Mouse (Mus musculus) c-Kit-positive CD71-positive TER-119-negative erythroid progenitor cells, embryonic 14.5 days (primary cell): ENCODE measurements at regions not wholly inside any gene's neighbourhood (a gene's known extent, or its start where the extent isn't known, plus 50 kb on each side); places are given as distances from the start of the nearest gene placed in this dataset.
"Not testable (repeated sequence)": the region's sequence is repeated elsewhere in the genome, so short reads cannot be mapped to it uniquely, and the experiment has no call there.

ENCODE experiments used
- DNase-seq: peaks from one replicate; pipeline ENCODE4 v3.0.0-alpha.2; 2013; ENCODE audit warnings: low read depth

DNA sequence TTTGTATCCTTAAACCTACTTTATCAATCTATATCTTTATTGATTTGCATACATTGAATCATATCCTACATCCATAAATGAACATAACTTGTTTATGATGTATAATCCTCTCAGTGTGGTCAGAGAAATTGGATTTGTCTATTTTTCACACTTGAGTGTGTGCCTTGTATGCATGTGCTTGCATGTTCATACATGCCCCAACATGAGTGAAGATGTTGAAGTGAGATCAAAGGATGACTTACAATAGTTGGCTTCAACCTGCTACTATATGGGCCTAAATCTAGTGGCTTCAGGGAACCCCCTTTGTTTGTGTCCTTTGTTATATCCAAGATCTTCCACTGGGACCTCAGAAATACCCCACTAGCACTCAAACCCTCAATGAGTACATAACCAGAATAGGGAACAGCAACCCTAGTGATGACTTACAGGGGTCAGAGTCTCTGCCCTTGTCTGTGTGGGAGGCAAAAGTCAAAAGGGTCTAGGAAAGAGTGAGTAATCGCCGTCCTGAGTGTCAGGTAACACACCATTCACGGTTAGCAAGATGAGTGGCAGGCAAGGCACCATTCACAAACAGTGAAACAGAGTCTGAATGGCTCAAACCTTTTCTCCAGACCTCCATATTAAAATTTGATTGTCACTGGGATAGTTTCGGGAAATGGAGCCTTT, 236.3 kb downstream of the Lpin1 start:
- DNase-seq: no peak

DNA sequence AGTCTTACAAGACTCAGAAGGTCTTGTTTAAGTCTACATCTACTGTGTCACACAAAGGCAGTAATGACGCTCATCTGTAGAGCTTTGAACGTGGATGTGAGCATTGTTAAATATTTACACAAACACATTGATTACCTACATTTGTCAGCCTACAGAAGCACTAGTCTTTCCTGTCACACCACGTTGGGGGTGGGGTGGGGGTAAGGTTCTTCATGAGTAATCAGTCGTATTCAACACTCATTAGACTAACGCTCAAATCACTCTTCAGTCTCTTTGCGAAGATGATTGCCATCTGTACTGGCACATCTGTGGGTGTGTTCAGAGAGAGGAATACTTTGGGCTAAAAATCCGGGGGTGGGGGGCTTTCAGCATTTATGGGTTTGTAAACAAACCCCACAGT, 240.7 kb downstream of the Lpin1 start:
- no peak for DNase-seq

DNA sequence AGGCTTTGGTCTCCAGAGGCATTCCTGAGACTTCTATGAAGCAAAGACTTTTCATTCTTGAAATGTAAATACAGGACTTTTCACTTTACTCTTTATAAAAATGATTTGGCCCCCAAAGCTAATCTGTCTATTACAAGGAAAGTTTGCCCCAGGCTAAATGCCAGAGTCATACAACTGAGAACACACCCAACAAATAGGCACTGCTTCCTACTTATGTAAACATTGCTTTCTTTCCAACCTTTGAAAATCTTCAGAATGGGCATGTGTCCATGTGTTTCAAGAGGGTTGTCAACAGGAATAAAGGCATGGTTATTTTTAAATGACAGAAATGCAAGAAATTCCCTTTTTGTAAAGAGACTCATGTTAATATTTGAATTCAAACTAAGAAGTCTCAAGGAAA, 248.4 kb downstream of the Lpin1 start:
- DNase-seq: no peak

DNA sequence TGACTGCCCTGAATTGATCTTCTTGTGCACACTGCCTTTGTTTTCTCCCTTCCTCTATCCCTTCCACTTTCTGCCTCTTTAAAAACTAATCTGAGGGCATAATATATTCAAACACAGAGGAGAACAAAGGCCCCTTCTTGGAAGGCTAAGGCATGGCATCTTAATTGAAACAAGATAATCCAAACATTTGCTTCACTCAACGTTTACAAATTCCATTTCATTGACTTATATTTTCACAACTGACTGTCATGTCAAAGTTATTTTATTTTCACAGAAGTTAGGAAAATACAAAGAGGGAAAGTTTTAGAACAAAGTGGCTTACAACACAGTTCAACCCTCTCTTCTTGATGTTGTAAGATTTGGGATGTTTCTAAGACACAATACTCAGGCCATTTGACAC, 251.9 kb downstream of the Lpin1 start:
- no peak for DNase-seq

DNA sequence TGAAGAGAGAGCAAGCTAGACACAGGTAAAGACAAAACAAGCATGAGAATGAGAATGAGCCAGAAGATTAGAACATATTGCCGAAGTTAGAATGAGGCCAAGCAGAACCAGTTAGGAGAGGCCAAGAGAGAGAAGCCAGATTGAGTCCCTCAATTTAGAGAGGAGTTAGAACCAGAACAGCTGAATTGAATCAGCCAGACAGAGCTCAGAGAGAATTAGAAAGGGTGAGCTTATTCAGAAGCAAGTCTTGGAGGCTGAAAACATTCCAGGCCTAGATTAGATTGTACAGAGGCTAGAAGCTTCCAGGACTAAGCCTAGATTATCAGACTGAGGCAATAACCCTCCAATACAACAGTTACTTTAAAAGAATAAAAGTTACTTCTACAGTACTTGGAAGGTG, 256.1 kb downstream of the Lpin1 start:
- DNase-seq: no peak

DNA sequence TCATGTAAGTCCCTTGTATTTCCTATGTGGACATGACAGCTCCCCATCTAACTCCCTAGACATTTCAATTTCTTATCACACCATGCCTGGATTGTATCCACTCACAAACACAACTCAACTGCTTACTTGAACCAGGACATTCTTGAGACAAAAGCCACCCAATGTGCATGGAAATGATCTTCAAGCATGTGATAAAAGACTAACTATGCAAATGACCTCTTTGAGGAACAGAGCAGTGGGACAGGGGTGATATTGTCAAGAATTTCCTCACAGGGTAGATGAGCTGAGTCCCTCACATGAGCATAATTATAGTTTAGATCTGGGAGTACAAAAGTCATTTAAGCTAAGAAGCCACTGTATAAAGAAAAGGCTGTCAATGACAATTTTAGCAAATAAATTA, 259.0 kb downstream of the Lpin1 start:
- no peak for DNase-seq

DNA sequence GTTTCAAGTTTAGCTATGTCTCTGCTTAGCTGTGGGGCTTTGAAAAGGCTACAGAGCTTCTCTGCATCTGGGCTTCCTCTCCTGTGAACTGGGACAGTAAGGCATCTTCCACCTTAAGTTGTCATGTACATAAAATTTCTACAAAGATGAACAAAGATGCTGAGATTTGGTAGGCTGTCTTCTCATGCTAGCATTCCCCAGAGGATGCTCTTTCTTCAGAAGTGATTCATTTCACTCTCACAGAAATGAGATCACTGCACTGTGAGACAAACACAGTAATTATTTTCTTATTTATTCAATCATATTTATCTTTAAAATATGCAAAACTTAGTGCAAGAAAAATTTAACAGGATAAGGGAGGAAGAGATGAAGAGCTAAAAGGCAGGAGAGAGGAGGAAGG, 261.5 kb downstream of the Lpin1 start:
- DNase-seq: no peak

DNA sequence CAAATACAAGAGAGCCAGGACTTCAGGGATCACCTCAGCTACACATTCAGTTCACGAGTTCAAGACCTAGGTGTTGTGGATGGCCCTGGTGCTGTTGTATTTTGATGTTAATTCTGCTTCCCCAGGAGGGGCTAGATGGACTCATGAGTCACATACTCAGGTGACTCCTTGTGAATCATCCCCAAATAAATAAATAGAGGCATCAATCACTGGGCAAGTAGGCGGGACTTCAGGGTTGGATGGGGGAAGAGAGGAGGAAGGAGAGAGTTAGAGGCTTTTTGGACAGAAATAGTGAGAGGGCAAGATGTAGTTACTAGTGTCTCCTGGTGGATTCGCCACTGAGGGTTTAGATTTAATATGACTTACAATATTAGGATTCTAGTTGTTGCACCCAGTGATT, 266.7 kb downstream of the Lpin1 start:
- no peak for DNase-seq

DNA sequence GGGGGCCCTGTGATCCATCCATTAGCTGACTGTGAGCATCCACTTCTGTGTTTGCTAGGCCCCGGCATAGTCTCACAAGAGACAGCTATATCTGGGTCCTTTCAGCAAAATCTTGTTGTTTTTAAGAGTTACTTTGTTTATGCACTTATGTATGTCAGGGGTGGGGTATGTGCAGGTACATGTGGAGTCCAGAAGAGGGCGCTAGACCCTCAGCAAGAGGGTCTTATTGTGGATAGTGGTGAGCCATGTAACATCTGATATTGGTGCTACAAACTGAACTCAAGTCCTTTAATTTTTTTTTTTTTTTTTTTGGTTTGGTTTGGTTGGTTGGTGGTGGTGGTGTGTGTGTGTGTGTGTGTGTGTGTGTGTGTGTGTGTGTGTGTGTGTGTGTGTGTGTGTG, 268.7 kb downstream of the Lpin1 start:
- DNase-seq: not testable (repeated sequence)

DNA sequence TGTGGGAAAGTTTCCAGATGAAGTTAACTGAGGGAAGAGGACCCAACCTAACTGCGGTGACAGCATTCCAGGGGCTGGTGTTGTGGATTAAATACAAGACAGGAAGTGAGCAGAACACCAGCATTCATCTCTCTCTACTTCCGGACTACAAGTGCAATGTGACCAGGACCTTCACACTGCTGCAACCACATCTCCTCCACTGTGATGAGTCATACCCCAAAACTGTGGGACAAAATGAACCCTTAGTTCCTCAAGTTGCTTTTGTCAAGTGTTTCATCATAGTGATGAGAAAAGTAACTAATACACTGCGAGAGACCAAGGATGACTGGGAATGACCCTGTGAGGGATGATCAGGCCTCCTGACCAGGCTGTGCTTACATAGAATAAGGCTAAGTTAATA, 279.3 kb downstream of the Lpin1 start:
- DNase-seq: no peak

DNA sequence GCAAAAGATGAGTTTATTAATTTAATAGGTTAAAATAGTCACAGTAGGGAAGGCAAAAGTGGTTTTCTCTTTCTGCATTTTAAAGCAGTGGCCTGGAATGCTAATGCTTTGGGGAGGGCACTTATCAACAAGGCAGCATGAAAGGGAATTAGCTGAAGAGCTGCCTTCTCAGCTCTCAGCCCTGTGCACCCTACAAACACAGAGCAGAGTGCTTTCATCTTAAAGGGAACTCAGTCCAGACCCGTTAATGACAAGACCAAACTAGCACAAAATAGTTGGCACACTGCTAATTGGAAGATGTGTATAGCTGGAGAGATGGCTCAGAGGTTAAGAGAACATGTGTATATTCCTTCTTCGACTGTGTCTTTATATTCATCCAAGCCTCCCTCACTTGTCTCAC, 281.6 kb downstream of the Lpin1 start:
- no peak for DNase-seq

DNA sequence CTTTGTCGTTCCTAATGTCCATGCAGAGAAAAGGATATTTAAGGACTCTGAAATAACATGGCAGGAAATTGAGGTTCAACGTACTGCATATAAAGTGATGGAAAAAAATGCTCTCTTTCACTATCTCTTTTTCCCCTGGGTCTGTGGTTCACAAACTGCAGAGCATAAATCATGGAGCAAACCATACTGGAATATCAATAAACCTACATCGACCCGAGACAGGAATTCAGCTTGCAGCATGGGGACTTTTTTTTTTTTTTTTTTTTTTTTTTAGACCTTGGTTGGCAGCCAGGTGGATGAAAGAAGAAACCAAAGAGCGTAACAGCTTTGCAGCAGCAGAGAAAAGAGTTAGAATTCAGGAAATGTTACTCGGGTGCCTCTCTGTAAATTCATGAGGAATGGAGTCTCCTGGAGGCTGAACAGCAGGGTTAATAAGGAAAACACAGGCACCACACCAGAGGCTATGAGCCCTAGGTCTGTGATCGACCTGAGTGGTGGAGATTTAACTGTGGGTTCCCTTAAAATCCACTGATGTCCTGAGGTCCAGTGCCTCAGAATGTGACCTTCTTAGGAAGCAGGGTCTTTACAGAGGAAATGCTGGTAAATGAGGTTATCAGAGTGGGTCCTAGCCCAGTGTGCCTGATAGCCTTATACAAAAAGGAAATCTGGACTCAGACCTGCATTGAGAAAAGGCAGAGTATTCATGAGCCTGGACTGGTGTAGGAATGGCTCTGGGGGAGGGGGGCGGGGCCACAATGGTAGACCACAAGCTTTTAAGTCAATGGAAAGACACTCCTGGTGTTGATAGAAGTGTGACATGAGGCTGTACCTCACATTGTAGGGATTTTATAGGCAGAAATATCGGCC, 290.0 kb downstream of the Lpin1 start:
- DNase-seq: no peak

DNA sequence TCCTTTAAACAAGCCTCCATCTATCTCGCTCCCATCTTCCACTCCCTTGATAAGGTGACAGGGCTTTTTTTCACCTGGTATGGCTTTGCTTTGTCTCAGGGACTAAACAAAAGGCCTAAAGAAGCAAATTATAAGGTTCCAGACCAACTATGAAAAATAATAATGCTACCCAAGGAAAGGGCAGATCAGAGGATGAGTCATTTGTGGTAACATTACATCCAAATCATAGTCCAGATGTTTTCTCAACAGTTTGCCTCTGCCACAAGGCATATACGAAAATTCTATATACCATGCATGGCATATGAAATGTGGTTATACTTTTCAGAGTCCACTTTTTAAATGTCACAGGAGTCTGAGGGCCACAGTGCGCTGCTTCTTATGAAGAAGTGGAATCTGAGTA, 302.7 kb downstream of the Lpin1 start:
- no peak for DNase-seq

DNA sequence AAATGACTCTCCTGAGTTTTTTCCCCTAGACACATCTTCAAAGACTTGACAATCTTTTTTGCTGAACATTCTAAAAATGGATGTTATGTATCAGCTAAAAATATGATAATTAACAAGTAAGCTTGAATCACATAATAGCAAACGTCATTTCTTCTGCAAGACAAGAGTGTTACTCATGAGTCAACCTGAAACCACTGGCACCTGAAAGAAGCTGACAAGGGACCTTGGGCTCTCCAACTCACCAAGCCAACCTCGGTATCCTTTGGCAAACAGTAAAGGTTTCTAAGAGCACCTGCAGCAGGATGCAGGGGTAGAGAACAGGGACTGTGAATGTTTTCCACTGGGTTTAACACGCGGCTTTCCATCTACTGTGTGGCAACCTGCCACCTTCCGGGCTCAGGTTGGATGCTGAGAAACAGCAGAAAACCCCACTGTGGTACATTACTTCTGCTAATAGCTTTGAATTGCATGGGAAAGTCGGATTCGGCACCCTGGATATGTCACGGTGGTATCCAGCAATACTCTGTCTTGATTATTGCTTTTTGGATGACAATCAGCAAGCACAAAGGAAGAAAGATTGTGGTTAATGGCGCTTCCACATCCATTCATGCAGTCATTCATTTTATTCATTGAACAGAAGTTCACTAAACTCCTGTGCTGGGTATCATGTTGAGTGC, 305.9 kb downstream of the Lpin1 start:
- DNase-seq: no peak

DNA sequence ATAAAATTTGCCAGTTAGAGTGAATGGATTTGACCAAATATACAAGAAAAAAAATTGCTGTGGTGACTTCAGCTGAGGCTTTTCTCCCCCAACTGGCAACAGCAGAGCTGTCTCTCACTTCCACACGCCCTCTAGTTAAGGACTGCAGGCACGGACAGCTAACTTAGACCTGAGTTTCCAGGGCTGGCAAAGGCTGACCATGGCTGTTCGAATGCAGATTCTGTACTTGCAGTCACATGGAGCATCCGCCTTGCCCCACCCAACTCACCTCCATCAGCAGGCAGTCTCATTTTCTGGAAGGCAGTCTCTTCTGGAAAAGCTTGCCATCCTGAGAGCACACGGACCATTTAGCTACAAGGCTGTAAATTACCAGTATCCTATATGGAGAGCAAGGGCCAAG, 325.7 kb downstream of the Lpin1 start:
- DNase-seq: no peak

DNA sequence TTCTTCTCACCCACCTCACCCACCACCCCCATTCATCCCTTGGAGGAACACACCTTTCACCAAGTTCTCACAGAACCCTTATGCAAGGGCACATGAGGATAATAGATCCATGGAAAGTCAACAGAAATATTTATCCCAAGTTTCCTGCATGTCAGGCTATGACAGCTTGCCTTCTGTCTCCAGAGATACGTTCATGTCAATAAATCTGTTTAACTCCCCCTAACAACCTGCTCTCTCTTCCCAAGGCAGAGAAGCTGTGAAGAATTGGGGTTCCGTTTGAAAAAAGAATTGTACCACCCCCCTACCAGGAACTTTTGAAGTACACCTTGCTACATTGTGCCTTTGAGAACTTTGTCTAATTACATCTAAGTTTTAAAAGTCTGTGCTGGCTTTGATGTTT, 331.6 kb downstream of the Lpin1 start:
- no peak for DNase-seq

DNA sequence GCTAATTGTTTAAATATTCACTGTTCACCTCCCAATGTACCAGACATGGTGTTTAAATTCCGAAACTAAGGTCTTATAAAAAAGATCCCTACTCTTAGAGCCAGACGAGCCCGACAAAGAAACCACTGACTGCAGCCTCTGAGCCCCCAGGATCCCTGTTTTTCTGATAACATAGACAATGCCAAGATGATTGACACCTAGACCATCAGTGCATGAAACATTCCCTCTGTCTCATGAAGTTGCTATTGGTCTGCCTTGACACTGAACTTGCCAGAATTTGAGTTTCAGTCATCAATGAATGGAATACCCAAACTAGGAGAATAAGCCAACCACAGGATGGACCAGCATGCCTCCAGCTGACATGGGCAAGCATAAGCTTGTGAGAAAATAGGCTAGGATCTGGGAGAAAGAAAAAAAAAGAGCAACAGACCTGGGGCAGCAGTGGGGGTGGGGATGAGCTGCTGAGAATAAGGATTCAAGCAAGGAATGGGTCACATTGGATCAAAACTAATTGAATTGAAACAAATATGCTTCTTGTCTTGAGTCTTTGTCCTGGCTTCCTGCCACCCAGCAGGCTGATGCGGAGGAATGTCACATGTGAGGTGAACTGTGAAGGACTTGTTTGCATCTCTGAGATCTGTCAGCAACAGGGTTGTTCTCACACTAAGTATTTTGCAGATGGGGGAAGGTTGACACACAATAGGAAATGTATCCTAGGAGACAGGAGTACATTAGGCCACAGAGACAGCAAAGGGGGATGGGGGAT, 333.0 kb downstream of the Lpin1 start:
- no peak for DNase-seq

DNA sequence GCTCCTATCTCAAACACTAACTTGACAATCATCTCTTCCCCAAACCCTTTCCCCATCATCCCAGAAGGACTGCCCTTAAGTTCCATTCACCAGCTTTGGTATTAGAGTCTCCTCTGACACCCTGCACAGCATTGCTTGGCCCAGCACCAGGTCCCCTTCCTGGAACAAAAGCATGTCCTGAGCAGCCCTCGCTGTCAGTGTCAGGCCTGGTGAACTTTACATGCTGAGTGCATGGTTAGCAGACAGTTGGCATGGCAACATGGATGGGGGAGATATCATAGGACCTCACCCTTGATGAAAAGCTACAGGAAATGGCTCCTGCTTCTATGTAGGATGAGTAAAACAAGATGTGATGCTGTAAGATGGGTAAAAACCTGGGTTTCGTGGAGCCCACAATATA, 333.6 kb downstream of the Lpin1 start:
- no peak for DNase-seq

DNA sequence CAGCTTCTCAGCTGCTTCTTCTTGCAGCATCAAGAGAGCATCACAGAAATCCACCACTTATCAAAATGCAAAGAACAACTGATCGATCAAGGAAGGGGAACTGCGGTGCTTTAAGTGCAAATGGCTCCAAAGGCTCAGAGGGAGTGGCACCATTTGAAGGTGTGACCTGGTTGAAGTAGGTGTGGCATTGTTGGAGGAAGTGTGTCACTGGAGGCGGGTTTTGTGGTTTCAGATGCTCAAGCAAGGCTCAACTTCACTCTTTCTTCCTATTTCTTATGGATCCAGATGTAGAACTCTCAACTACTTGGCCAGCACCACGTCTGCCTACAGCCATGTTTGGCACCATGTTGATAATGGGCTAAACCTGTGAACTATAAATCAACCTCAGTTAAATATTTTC, 334.5 kb downstream of the Lpin1 start:
- no peak for DNase-seq

DNA sequence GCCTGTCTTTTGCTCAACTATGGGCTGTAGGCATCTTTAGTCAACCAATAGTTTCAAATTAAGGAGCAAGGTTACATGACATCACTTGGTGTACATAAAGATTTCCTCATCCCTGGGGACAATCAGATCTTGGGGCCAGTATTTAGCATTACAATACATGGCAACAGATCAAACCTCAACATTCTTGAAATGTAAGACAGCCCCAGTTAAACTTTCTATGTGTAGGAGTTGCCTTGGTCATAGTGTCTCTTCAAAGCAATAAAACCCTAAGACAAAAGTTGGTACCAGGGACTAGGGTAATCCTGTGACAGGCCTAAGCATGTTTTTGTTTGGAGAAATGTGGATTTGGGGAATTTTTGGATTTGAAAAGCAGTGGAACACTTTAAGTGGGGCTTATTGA, 338.3 kb downstream of the Lpin1 start:
- no peak for DNase-seq

DNA sequence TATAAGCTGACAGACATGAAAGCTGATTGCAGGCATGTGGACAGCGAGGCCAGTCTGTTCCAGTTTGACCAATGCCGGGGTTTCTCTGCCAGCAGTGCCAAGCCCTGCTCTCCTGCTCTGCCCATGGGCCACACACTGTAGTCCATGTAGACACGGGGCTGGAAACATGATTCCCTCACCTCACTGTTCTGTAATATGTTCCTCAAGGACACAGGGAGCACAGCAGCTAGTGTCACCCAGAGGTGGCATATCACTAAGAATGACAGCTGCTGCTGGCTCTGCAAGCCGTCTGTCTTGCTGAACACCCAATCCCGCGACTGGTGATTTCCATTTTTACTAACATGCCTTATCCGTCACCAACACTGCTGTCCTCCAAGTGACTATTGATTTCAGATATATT, 339.9 kb downstream of the Lpin1 start:
- no peak for DNase-seq

DNA sequence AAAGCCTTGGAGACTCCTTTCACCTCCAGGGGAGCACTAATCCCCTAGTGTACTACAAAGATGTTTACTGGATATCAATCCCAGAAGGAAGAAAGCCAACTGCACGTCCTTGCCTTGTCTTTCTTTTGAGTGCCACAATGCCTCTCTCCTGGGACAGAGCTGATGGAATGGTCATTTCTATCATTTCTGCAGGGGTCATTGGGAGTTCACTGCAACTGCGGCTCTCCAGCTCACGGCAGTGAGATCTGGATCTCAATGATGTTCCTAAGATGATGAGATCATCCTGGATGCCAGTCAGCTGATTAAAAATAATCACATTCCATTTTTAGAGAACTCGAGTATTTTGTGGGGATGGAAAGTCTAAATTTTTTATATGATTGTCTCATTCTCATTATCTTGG, 341.1 kb downstream of the Lpin1 start:
- no peak for DNase-seq
